Mouse (Mus musculus) T-helper 17 cell (primary cell): ENCODE results near the gene Six4.

Source experiments
- in situ Hi-C, 2 experiments: fragments of 300-600 bp; cut with MboI, MseI; formaldehyde crosslinking; loops; 1 replicate in 1 of 2; 2 replicates in 1 of 2; pipeline ENCODE4 v1.15.1; 2025; ENCODE audit warnings: high pct_unique_total_duplicates in 2 of 2

Six4 gene

DNA sequence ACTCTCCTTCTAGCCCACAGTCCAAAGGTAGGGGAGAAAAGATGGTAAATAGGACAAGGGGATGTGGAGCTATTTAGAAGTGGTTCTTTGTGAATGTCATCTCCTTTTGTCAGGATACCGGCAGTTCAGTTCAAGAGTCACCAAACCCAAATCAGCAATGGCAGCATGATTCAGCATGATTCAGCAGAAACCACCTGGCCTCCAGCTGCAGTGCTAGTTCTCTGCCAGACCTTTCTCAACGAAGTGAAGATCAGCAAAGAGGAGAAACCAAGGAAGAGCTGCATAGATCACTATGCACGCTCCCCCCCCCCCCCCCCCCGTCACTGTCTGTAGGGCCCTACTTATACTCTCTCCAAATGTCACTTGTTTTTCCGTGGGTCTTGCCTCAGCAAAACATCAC is 24.3 kb downstream of the Six4 start:
- in situ Hi-C loops = loop anchor here in 1 of 2 experiments (10.0 kb wide), 1 partner anchor 1754 kb away; no protein-coding TSS in a partner anchor

DNA sequence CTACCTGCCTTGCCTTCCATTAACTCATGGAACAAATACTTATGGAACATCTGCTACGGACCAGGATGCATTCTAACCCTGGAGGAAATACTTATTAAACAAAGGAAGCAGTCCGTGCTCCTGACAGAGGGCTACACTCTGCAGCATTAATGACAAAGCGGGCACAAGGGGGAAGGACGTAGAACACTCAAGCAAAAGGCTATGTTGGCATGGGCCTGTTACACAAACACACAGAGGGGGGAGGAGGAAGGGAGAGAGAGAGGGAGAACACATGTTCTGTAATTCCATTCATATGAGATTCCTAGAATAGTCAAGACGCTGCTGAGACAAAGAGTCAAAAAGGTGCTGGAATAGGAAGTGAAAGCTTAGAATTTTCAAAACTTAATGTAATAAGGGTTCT is 24.8 kb downstream of the Six4 start:
- in situ Hi-C loops = loop anchor here in 1 of 2 experiments (10.0 kb wide), 1 partner anchor 1754 kb away; no protein-coding TSS in a partner anchor

DNA sequence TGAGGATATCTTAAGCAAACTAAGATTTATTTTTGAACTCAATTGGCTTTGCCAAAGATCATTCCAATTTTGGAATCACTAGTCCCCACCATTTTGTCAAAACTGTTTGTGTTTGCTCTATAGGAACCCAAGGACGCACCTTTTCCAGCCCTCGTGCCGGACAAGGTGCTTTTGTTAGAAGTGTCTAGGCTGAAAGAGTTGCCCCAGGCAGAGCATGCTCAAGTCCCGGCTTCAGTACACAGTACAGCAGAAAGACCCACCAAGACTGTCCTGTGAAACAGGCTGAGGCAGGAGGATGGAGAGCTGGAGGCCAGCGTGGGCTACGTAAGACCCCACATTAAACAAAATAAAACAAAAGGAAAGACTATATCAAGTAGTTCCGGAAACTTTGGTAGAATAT is 26.2 kb downstream of the Six4 start:
- in situ Hi-C loops = loop anchor here in 1 of 2 experiments (10.0 kb wide), 1 partner anchor 1752 kb away; no protein-coding TSS in a partner anchor

DNA sequence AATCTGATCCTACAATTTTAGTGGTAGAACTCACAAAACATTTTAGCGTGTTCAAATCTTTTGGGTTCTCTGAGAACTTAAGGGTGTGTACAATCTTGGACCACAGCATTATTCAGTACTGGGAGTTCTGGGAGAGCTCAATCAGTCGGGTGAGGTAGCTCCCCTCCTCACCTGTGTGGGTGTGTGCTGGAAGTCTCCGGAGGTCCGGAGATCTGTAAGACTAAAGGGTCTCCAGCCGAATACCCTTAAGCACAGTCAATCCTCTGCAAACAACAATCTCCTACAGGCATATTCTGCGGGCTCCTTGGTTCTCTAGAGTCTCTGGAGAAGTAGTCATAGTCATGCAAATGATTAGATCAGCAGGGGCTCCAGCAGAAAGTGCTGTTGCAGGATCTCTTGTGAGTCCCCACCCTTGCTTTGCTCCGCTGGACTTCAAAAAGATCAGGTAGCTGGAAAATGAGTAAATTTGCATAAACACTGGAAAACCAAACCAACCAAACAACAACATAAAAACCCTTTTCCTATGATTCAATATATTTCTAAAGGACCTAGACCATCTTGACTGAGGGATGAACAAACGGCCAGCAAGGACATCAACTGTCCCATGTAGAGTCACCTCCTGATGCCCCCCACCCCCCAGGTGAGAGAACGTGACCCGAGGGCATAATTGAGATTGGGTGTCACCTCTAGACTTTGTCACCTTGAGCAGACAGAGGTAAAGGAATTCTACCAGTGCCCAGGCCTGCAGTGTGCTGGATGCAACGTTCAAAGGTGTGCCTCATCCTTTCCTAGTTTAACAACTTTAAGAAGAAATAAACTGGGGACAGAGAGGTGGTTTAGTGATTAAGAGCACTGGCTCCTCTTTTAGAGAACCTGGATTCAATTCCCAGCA is 27.3 kb downstream of the Six4 start:
- in situ Hi-C loops = loop anchor here in 1 of 2 experiments (10.0 kb wide), 1 partner anchor 1751 kb away; no protein-coding TSS in a partner anchor

DNA sequence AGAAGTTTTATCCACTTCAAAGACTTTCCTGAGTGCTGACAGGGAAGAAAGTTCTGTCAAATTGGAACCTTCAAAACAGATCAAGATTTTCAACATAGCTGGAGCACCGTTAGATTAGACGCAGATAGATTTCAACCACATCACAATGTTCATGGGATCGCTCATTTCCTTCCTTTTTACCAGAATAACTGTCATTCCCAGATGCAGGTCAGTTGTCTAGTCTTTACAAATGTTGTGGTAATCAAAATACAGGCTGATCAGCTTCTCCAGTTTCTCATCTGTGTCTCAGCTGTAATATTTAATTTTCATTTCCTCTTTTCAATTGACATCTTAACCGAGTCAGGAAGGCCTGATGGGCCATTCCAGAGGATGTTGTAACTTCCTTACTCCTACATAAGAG is 29.5 kb downstream of the Six4 start:
- in situ Hi-C loops = loop anchor here in 1 of 2 experiments (10.0 kb wide), 1 partner anchor 1749 kb away; no protein-coding TSS in a partner anchor

- in situ Hi-C loops = loop anchor here in 1 of 2 experiments (10.0 kb wide), 1 partner anchor 1747 kb away; no protein-coding TSS in a partner anchor
Measured at GRCm38 (mm10) chr12:73081828-73082227, 31.4 kb downstream of the Six4 start.

DNA sequence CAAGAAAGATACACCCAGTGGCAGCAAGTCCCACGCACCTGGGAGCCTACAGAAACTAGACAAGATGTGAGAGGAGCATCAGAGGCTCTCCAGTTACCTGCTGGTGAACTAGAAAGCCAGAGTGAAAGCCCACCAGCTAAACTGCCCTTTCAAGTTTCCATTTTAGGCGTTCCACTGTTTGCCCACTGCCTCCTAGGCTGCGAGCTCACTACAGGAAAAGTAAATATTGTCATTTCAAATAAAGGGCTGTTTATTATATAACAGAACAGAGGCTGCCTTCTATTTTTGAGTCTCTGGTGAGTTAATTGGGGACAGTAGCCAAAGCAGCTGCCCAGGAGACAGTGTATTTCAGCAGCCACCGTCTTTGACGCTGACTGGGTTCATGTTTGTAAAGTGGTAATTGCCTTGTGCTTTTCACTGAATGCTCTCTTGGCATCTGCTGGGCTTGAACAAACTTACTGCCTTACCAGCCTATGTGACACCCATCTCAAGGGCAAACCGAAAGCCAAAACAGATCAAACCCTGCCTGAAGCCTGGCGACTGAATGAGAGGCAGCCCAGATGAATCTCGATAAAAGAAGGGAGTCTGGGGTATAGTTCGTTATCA is 52.3 kb downstream of the Six4 start:
- in situ Hi-C loops = no loop called here

- in situ Hi-C loops = no loop called here
Measured at GRCm38 (mm10) chr12:73057492-73057891, 55.8 kb downstream of the Six4 start.

DNA sequence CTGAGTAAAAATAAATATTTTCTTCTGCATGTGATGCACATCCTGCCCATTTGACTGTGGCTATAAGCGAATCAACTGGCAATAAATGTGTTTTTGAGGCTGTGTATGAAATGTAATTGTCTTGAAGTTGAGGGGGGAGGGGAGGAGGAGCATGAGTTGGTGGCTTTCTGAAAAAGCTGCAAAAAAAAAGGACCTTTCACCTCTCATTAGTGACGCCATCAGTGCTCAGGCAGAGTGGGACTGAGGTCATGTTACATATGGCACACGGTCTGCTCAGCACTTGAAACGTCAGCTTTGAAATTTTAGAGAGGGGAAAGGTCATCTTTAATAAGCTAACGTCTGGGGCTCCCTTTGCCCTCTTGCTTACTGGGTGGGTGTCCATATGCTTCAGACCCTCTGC is 57.8 kb downstream of the Six4 start:
- in situ Hi-C loops = no loop called here

DNA sequence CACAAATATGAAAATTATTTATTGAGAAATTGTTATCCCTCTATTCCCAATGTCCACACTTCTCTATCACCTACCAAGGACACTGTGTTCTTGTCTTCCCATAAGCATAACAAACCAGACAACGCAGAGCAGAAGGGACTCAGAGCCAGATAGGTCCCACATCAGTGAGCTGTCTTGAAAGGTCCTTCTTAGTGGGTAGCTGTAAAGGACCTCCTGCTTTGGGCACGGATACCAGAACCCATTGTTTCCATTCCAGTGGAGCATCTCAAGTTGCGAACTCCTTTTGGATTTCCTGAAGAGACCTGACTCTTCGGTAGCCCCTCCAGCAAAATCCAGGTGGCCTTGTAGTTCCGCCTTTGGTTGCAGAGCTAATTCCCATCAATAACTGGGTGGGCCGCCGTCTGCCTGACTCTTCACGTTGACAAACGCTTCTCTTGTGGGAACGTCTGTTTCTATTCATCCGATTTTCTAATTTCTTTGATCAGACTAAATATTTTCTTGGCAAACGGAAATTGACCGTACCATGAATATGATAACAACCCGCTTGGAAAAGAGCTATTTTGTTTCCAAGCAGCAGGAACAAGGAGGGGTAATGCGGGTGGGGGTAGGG is 58.6 kb downstream of the Six4 start:
- in situ Hi-C loops = loop anchor here (5.0 kb wide), 2 partner anchors 48 to 58 kb away; partner anchors contain the start of gene Six4 (in 1 of the 2)

GRCm38 (mm10) chr12:73053668-73054241 is 59.5 kb downstream of the Six4 start, which contains the start of gene Six1:
Six1 (minus strand) TSS chr12:73053887.
- in situ Hi-C loops = loop anchor here (5.0 kb wide), 2 partner anchors 49 to 59 kb away; partner anchors contain the start of gene Six4 (in 1 of the 2)

- in situ Hi-C loops = loop anchor here (5.0 kb wide), 2 partner anchors 49 to 59 kb away; partner anchors contain the start of gene Six4 (in 1 of the 2)
Measured at GRCm38 (mm10) chr12:73052651-73053591, 60.3 kb downstream of the Six4 start.

- in situ Hi-C loops = loop anchor here (5.0 kb wide), 2 partner anchors 50 to 60 kb away; partner anchors contain the start of gene Six4 (in 1 of the 2)
Measured at GRCm38 (mm10) chr12:73052036-73052650, 61.1 kb downstream of the Six4 start.

DNA sequence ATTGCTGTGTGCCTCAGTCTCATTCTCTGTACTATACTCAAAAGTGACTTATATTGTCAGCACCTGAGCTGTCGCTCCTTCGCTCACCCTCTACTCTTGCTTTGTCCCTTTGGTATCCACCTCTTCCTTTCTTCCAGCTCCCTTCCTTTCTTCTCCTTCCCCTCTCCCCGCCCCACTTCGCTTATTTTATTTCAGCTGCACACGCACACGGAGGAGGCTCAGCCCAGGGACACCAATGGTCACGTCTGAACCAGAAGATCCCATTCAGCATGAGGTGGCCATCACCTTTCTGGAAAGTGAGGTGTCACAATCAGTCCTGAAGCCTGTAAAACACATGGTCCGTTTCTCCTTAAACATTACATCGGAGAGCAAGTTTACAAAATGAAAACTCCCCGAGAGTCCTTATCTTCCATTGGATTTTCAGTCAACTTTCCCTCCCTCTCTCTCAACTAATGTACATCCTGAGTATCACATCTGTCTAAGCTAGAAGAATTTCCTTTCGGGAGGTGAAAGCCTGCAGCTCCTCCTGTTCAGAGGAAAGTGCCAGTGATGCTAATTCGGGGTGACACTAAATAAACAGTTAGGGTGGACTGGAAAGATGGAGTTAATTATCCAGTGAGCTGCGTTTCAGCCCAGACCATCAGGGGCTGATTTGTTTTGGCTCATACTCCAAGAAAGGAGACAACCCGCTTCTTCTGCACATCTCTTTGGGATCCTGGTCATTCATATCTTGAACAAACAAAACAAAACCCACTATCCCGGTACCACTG is 62.3 kb downstream of the Six4 start:
- in situ Hi-C loops = loop anchor here (5.0 kb wide), 2 partner anchors 51 to 61 kb away; partner anchors contain the start of gene Six4 (in 1 of the 2)

GRCm38 (mm10) chr12:73050305-73050704 is 63.0 kb downstream of the Six4 start:
- in situ Hi-C loops = loop anchor here (5.0 kb wide), 2 partner anchors 52 to 62 kb away; partner anchors contain the start of gene Six4 (in 1 of the 2)
